Mouse (Mus musculus) myocyte (in vitro differentiated cells): Measurements from ENCODE around the gene 2310034G01Rik. TPM values are rescaled to one million over a fixed set of nuclear protein-coding genes. Genes with fewer than 3 reads are reported as not detected.

ENCODE experiments used
- H3K27me3 ChIP-seq: one replicate; pipeline ENCODE4 v1.6.1; 2011; ENCODE audit not compliant: control insufficient read depth, insufficient read depth, insufficient read length
- H3K36me3 ChIP-seq: one replicate; pipeline ENCODE4 v1.6.1; 2011; ENCODE audit not compliant: control insufficient read depth, insufficient read depth
- H3K4me2 ChIP-seq: one replicate; pipeline ENCODE4 v1.6.1; 2011; ENCODE audit warnings: low read depth, control low read depth
- H3K4me3 ChIP-seq: one replicate; pipeline ENCODE4 v1.5.1; 2011; ENCODE audit warnings: mild to moderate bottlenecking, control low read depth, moderate library complexity
- H3K79me2 ChIP-seq: one replicate; pipeline ENCODE4 v1.6.1; 2011; ENCODE audit not compliant: control insufficient read depth, insufficient read depth
- H3ac ChIP-seq: one replicate; pipeline ENCODE4 v1.6.1; 2011; ENCODE audit not compliant: control insufficient read depth, insufficient read length
- CEBPB ChIP-seq: IDR thresholded peaks from 2 replicates; pipeline ENCODE4 v1.6.1; 2011; ENCODE audit warnings: mild to moderate bottlenecking, moderate library complexity; ENCODE audit not compliant: poor library complexity, insufficient read depth, severe bottlenecking
- E2F4 ChIP-seq: IDR thresholded peaks from one replicate; pipeline ENCODE4 v1.6.1; 2011; ENCODE audit warnings: mild to moderate bottlenecking, control low read depth, moderate library complexity; ENCODE audit not compliant: insufficient read depth
- MAX ChIP-seq: IDR thresholded peaks from one replicate; pipeline ENCODE4 v1.6.1; 2011; ENCODE audit warnings: low read depth, mild to moderate bottlenecking, control low read depth
- MYOD1 ChIP-seq, 3 experiments: IDR thresholded peaks; one replicate each; pipeline ENCODE4 v1.6.1; 2011; ENCODE audit warnings: control low read depth in 2 of 3, low read depth in 2 of 3, mild to moderate bottlenecking in 2 of 3, moderate library complexity in 1 of 3; ENCODE audit not compliant: insufficient read length in 2 of 3, control insufficient read depth in 1 of 3
- MYOG ChIP-seq, 3 experiments: IDR thresholded peaks; one replicate each; pipeline ENCODE4 v1.6.1; 2011; ENCODE audit warnings: control low read depth in 2 of 3, low read depth in 2 of 3, mild to moderate bottlenecking in 2 of 3; ENCODE audit not compliant: insufficient read length in 2 of 3, control insufficient read depth in 1 of 3, insufficient read depth in 1 of 3
- POLR2A ChIP-seq: IDR thresholded peaks from one replicate; pipeline ENCODE4 v1.6.1; 2011; ENCODE audit warnings: low read depth, mild to moderate bottlenecking, control low read depth, moderate library complexity; ENCODE audit not compliant: insufficient read length
- POLR2AphosphoS2 ChIP-seq: IDR thresholded peaks from one replicate; pipeline ENCODE4 v1.6.1; 2011; ENCODE audit warnings: low read depth, control low read depth; ENCODE audit not compliant: insufficient read length
- REST ChIP-seq: IDR thresholded peaks from one replicate; pipeline ENCODE4 v1.6.1; 2011; ENCODE audit warnings: mild to moderate bottlenecking, control low read depth, moderate library complexity; ENCODE audit not compliant: insufficient read depth, insufficient read length
- SRF ChIP-seq: IDR thresholded peaks from one replicate; pipeline ENCODE4 v1.6.1; 2011; ENCODE audit warnings: low read depth; ENCODE audit not compliant: control insufficient read depth, insufficient read length
- TCF12 ChIP-seq: IDR thresholded peaks from one replicate; pipeline ENCODE4 v1.6.1; 2011; ENCODE audit warnings: mild to moderate bottlenecking, control low read depth; ENCODE audit not compliant: poor library complexity, insufficient read depth, severe bottlenecking
- TCF3 ChIP-seq: IDR thresholded peaks from one replicate; pipeline ENCODE4 v1.6.1; 2011; ENCODE audit warnings: low read depth, control low read depth; ENCODE audit not compliant: insufficient read length
- USF1 ChIP-seq: IDR thresholded peaks from one replicate; pipeline ENCODE4 v1.6.1; 2011; ENCODE audit warnings: low read depth, mild to moderate bottlenecking, control low read depth, moderate library complexity
- polyA plus RNA-seq: library from polyadenylated mRNA; unstranded; fragments of >200 nt; fragmentation: generic; extraction: Trizol; gene quantifications from one replicate; pipeline ENCODE4 v1.2.1, GENCODE M21; 2012; ENCODE audit warnings: missing spikeins

Gene 2310034G01Rik
- polyA plus RNA-seq, 1 experiment: 1.2 TPM

DNA sequence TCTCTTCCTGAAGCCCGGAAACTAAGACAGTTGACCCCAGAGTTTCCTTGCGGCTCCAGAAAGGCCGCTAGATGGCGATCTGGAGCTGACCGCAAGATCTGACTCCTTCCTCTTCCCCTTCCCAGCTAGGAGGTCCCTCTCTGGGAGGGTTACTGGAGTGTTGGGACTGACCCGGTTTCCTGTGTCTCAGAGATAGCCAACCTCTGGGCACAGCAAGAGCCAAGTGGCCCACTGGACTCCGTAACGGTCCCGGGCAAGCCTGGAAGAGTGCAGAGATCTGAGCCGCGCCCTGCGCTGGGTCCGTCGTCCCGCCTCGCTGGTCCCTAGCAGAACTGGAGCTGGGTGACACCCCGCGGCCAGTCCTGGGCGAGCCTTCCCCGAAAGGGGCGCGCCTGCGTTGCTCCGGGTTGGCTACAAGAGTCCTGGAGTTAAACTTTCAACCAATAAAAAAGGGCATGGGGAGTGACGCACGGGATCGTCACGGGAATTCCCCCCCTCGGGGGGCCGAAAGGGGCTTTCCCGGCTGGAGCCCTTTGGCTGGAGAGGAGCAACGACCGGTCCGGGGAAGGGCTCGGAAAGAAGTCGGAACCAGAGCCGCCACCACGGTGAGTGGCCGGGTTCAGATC, 45.8 kb downstream of the 2310034G01Rik start, which contains the start of gene Nfkb2:
Gene Nfkb2, plus strand, starts transcription at position 105 of the 626 bp plus-strand sequence.
- TF ChIP-seq CEBPB: no peak
- TF ChIP-seq MYOG (IDR thresholded peaks at IDR 0.05; ENCODE audit: control insufficient read depth in 1 of 3, insufficient read depth in 1 of 3, insufficient read length in 2 of 3, low read depth in 2 of 3): no peak
- no peak for TF ChIP-seq E2F4
- no peak for TF ChIP-seq USF1
- TF ChIP-seq SRF: peak; percentile 20
- no peak for TF ChIP-seq MAX
- TF ChIP-seq REST: no peak
- peak; percentile 96 for TF ChIP-seq POLR2A
- peak; percentile 97 for TF ChIP-seq POLR2AphosphoS2
- TF ChIP-seq TCF12: no peak
- no peak for TF ChIP-seq MYOD1 (IDR thresholded peaks at IDR 0.05; ENCODE audit: control insufficient read depth in 1 of 3, insufficient read length in 2 of 3, low read depth in 2 of 3)
- TF ChIP-seq TCF3: no peak
- H3K36me3 ChIP-seq: peaks cover 6% of the 10 kb centered on the region
- H3K79me2 ChIP-seq: peaks cover 8% of the 10 kb centered on the region
- H3ac ChIP-seq: peak within 1 kb of the TSS; percentile 18
- peak within 1 kb of the TSS; percentile 51 for H3K4me2 ChIP-seq
- no peaks in the 10 kb centered on the region for H3K27me3 ChIP-seq
- H3K4me3 ChIP-seq: peak within 1 kb of the TSS; percentile 95

DNA sequence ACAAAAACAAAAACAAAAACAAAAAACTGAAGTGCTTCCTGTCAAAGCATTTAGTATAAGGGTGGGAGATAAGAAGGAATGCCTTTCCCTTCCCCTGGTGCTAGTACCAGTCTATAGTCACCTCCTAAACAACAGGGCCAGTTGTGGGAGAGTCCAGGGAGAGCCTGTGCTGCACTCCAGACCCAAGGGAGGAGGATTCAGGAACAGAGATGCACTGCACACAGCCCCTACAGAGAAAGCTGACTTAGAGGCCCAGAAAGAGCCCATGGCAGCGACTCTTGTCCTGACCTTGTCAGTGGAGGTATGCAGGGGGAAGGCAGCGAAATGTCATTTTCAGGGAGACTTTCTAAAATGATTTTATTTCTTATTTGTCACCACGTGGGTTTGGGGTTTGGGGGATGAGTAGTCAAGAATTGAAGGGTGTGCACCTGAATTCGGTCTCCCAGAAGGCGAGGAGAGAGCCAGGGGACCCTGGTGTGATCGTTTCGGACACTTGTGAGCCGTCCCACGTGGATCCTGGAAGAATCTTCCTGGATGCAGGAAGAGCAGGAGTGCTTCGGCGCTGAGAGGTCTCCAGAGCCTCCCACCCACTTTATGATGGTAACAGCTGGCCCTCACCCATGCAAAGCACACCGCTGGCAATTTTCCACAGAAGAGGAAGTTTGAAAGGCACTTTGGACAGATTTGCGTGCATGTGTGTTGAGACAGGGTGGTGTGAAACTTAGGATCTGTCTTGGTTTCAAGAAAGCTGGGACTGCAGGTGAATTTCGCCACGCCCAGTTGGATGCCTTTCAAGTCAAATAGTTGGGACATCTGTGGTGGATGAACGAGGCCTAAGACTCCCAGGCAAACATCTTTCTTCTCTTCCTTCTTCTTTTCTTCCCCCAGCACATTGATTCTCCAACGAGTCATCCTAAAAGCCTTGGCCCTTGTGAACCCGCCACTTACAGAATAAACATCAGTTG, 46.6 kb downstream of the 2310034G01Rik start:
- Histone ChIP-seq H3K4me2 (peak overlapping the region; percentile 51), H3K27me3 (no peaks in the 10 kb centered on the region), H3K79me2 (peaks cover 8% of the 10 kb centered on the region), H3K36me3 (peaks cover 6% of the 10 kb centered on the region), H3ac (no peak overlapping the region), H3K4me3 (peak overlapping the region; percentile 95)
- TF ChIP-seq MAX (no peak), POLR2A (no peak)

DNA sequence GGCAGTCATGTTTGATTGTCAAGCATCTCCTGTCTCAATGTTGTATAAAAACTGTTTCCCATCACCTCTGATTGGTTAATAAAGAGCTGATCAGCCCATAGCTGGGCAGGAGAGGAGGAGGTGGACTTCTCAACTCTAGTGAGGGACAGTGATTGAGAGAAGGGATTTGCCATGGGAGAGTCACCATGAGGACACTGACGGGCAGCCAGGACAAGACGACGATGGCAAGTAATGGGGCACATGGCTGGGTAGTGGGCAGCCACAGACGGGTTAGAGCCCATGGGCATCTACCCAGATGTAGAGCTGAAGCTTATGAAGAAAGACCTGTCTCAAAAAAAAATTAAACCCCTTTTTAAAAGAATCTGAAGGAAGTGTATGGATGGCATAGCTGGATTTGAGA, 47.6 kb downstream of the 2310034G01Rik start:
- TF ChIP-seq MYOD1 (IDR thresholded peaks at IDR 0.05; ENCODE audit: control insufficient read depth in 1 of 3, insufficient read length in 2 of 3, low read depth in 2 of 3): no peak
- TF ChIP-seq CEBPB: no peak
- no peak for TF ChIP-seq TCF12
- no peak for TF ChIP-seq E2F4
- no peak for TF ChIP-seq REST
- no peak for TF ChIP-seq SRF
- no peak for TF ChIP-seq MYOG (IDR thresholded peaks at IDR 0.05; ENCODE audit: control insufficient read depth in 1 of 3, insufficient read depth in 1 of 3, insufficient read length in 2 of 3, low read depth in 2 of 3)
- TF ChIP-seq MAX: no peak
- no peak for TF ChIP-seq USF1
- no peak for TF ChIP-seq POLR2A
- Histone ChIP-seq H3ac (no peak overlapping the region), H3K36me3 (peaks cover 6% of the 10 kb centered on the region), H3K27me3 (no peaks in the 10 kb centered on the region), H3K79me2 (peaks cover 8% of the 10 kb centered on the region), H3K4me2 (no peak overlapping the region), H3K4me3 (no peak overlapping the region)

DNA sequence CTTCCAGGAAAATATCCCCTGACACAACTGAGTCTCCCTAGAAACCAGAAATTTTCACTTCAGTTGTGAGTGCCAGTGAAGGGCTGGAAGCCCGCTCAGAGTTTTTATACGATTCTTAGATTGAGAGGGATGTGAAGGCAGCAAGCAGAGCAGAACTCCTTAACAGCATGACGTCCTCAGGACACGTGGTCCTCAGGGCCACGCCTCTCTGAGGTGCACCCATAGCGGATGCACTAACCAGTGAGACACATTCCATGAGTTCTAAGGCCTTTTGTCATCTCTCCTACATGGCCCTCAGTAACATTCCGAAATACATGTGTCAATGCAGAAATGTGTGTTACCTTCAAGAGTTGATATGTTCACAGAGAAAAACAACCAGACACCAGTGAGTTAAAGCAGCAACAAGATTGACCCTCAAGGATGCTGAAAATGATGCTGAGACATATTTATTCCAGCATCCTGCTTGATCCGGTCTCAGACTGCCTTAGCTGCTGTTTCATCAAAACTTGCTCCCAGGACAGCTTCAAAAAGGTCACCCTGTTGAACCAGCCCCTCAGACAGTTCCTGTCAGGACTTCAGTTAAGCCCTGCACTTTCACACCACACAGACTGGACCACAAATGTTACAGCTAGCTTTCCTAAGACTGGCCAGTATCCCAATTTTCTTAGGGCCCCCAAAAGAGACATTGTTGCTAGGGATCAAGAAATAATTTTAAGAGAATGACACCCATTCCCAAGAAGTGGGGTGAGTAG, 49.6 kb downstream of the 2310034G01Rik start:
- Histone ChIP-seq H3K4me2 (no peak overlapping the region), H3K36me3 (no peaks in the 10 kb centered on the region)
- TF ChIP-seq USF1: peak; percentile 47
- TF ChIP-seq POLR2AphosphoS2: no peak

More for the DNA sequence above, 49.6 kb downstream of the 2310034G01Rik start:
- H3ac ChIP-seq: no peak overlapping the region
- H3K4me3 ChIP-seq: no peak overlapping the region
- H3K27me3 ChIP-seq: no peaks in the 10 kb centered on the region
- no peaks in the 10 kb centered on the region for H3K79me2 ChIP-seq

Other genes with a start within 250 kb of the 2310034G01Rik start
- 0.50 TPM for gene Elovl3, start 218.4 kb downstream of the 2310034G01Rik start, polyA plus RNA-seq
- gene Pitx3, start 202.0 kb downstream of the 2310034G01Rik start, polyA plus RNA-seq: 9.3 TPM
- gene Gbf1, start 197.8 kb downstream of the 2310034G01Rik start, polyA plus RNA-seq: 61.8 TPM
- gene Nfkb2, start 46.0 kb downstream of the 2310034G01Rik start, polyA plus RNA-seq: 67.2 TPM
- gene Psd, start 23.1 kb downstream of the 2310034G01Rik start, polyA plus RNA-seq: 11.7 TPM
- gene Fbxl15, start 22.1 kb downstream of the 2310034G01Rik start, polyA plus RNA-seq: 15.3 TPM
- gene Cuedc2, start 11.6 kb downstream of the 2310034G01Rik start, polyA plus RNA-seq: 165 TPM
- 1.9 TPM for gene Mfsd13a, start 9.2 kb downstream of the 2310034G01Rik start, polyA plus RNA-seq
- 117 TPM for gene Actr1a, start 45.4 kb upstream of the 2310034G01Rik start, polyA plus RNA-seq
- 16.6 TPM for gene Sufu, start 46.6 kb upstream of the 2310034G01Rik start, polyA plus RNA-seq
- gene Trim8, start 151.4 kb upstream of the 2310034G01Rik start, polyA plus RNA-seq: 42.3 TPM
- gene Arl3, start 222.9 kb upstream of the 2310034G01Rik start, polyA plus RNA-seq: 81.9 TPM
- 0.62 TPM for gene Sfxn2, start 223.1 kb upstream of the 2310034G01Rik start, polyA plus RNA-seq
- 39.8 TPM for gene Wbp1l, start 248.8 kb upstream of the 2310034G01Rik start, polyA plus RNA-seq